Mouse (Mus musculus) adrenal gland, postnatal 36 days (tissue): ENCODE data around the gene Entpd2. TPM values are rescaled to one million over a fixed set of nuclear protein-coding genes. Genes with fewer than 3 reads are reported as not detected.

Experiments used
- DNase-seq, 2 experiments: peaks; one replicate each; pipeline ENCODE4 v3.0.0; 2021; ENCODE audit warnings: mixed read lengths in 1 of 2
- long read RNA-seq, 2 experiments: library from polyadenylated mRNA; stranded (forward); transcript quantifications; one replicate each; pipeline ENCODE4 v2.0.0; 2021; ENCODE audit warnings: borderline sequencing depth in 2 of 2
- total RNA-seq, 2 experiments: library from RNA; stranded (reverse); gene quantifications; 2 replicates each; pipeline ENCODE4 v1.2.3; 2021

The Entpd2 gene
- 1 to 10 TPM; 5.0 to 7.8 TPM for total RNA-seq
- long read RNA-seq, experiment 1, transcript Entpd2-201 (9 exons, 1,935 nt), result major isoform, 6 of 7 reads
- long read RNA-seq, experiment 1, partial matches to known transcripts, result 0 of 7 reads
- long read RNA-seq, experiment 1, other reads (novel, unspliced or antisense), result 1 of 7 reads
- long read RNA-seq, experiment 2, partial matches to known transcripts, result 0 of 3 reads
- long read RNA-seq, experiment 2, other reads (novel, unspliced or antisense), result 1 of 3 reads

GRCm38 (mm10) chr2:25395721-25396596 is at the start of gene Entpd2:
Entpd2 (plus strand) TSS chr2:25395874.
- peak; percentile 39 to 50 for DNase-seq

- DNase-seq, result no peak
Observed at GRCm38 (mm10) chr2:25348162-25348561, 47.5 kb upstream of the Entpd2 start.

- peak; percentile 45 to 51 for DNase-seq
Observed at GRCm38 (mm10) chr2:25349499-25349898, 46.2 kb upstream of the Entpd2 start.

GRCm38 (mm10) chr2:25350701-25351100 is 45.0 kb upstream of the Entpd2 start:
- no peak for DNase-seq

GRCm38 (mm10) chr2:25354211-25354610 is 41.5 kb upstream of the Entpd2 start:
- no peak for DNase-seq

GRCm38 (mm10) chr2:25355419-25356066 is 40.1 kb upstream of the Entpd2 start:
- DNase-seq, result no peak

- DNase-seq, result peak; percentile 82 to 83
Observed at GRCm38 (mm10) chr2:25356208-25357079, 39.2 kb upstream of the Entpd2 start, which contains the start of gene Dpp7. Dpp7 (minus strand) TSS chr2:25356359.

GRCm38 (mm10) chr2:25359848-25360247 is 35.8 kb upstream of the Entpd2 start:
- no peak for DNase-seq

- peak; percentile 33 for DNase-seq
Observed at GRCm38 (mm10) chr2:25363478-25364178, 32.0 kb upstream of the Entpd2 start.

- DNase-seq, result no peak
Observed at GRCm38 (mm10) chr2:25364313-25364712, 31.4 kb upstream of the Entpd2 start.

- no peak for DNase-seq
Observed at GRCm38 (mm10) chr2:25364761-25365090, 30.9 kb upstream of the Entpd2 start.

GRCm38 (mm10) chr2:25365091-25365761 is 30.4 kb upstream of the Entpd2 start, which contains the start of gene Uap1l1:
Uap1l1 (minus strand) TSS chr2:25365682.
- DNase-seq, result peak; percentile 86 to 93

GRCm38 (mm10) chr2:25369996-25370395 is 25.7 kb upstream of the Entpd2 start:
- DNase-seq, result no peak

- peak; percentile 90 for DNase-seq
Observed at GRCm38 (mm10) chr2:25371764-25372643, 23.7 kb upstream of the Entpd2 start, which contains the start of gene Sapcd2. Sapcd2 (plus strand) TSS chr2:25372321.

GRCm38 (mm10) chr2:25372644-25373391 is 22.9 kb upstream of the Entpd2 start:
- no peak for DNase-seq

GRCm38 (mm10) chr2:25373431-25373830 is 22.2 kb upstream of the Entpd2 start:
- DNase-seq, result no peak

- peak; percentile 47 to 73 for DNase-seq
Observed at GRCm38 (mm10) chr2:25376589-25376988, 19.1 kb upstream of the Entpd2 start.

- DNase-seq, result no peak
Observed at GRCm38 (mm10) chr2:25384492-25384891, 11.2 kb upstream of the Entpd2 start.

GRCm38 (mm10) chr2:25391266-25391665 is 4.4 kb upstream of the Entpd2 start:
- DNase-seq, result no peak
